9 mouse cellular contexts compared by ENCODE assay signal in the genomic region with DNA sequence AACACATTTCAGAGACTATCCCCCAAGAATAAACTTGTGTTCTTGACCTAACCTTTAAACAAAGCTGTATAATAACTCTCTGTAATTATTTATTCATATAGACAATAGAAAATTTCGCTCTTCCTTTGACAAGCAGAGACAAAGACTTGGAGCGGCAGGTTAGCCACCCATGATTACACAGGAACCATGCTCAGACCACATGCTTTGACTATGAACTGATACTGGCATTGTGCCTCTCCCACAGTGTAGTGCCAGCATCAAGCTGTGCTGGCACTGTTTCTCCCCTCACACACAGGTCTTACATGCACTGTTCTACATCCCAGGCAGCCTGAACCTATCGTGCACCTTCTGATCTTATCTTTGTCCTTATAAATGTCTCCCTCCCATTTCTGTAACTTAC. TPM values are rescaled to one million over a fixed set of nuclear protein-coding genes. Genes with fewer than 3 reads are reported as not detected.
DNase-seq lines count a peak whose midpoint lies in the region; ATAC-seq and TF ChIP-seq lines count a peak whose summit lies in the region.
"Had no signal": no experiment of that assay in that cellular context is flagged by ENCODE, and none has a peak within 500 bp of the region (broad histone marks: within the 10 kb centered on the region; RNA-seq: fewer than 3 reads in every experiment).

No protein-coding gene starts in this region.

- H3K36me3 ChIP-seq in forebrain, embryonic 16.5 days (ENCODE audit: control insufficient read depth, insufficient read depth) = no peaks in the 10 kb centered on the region
- H3K36me3 ChIP-seq in midbrain, embryonic 12.5 days = no peaks in the 10 kb centered on the region

- DNase-seq in cerebellum, adult 18-20 months = peak; percentile 21 to 50
- DNase-seq in cerebellum, adult 8-10 months = no peak
- DNase-seq in brain, embryonic 14.5 days (ENCODE audit: low read depth) = peak; percentile 88
- DNase-seq in spleen, postnatal 10 days (ENCODE audit: low spot score in 2 of 2) = no peak
- no peak for DNase-seq in natural killer cell, adult 2 months (ENCODE audit: low spot score in 2 of 2)

- no peak overlapping the region for H3K9ac ChIP-seq in forebrain, embryonic 16.5 days (replicated peaks; ENCODE audit: low read depth, low read length)
- no peak overlapping the region for H3K9ac ChIP-seq in midbrain, embryonic 12.5 days (replicated peaks)

- no peaks in the 10 kb centered on the region for H3K27me3 ChIP-seq in forebrain, embryonic 16.5 days (replicated peaks; ENCODE audit: control insufficient read depth, insufficient read depth, low read length)
- 0 out of 2 replicates have a peak, but pooled peaks cover 6% of the 10 kb centered on the region for H3K27me3 ChIP-seq in midbrain, embryonic 12.5 days

- no peaks in the 10 kb centered on the region for H3K9me3 ChIP-seq in forebrain, embryonic 16.5 days (ENCODE audit: control insufficient read depth, low read length)
- no peaks in the 10 kb centered on the region for H3K9me3 ChIP-seq in midbrain, embryonic 12.5 days

- TF ChIP-seq POLR2A in brain, embryonic 14.5 days (IDR thresholded peaks at IDR 0.05; ENCODE audit: borderline replicate concordance, extremely low read depth, insufficient read depth, insufficient read length, poor library complexity, severe bottlenecking) = no peak

- peaks cover 11% of the 10 kb centered on the region for H3K4me1 ChIP-seq in forebrain, embryonic 16.5 days (replicated peaks; ENCODE audit: control insufficient read depth, insufficient read depth, low read length)
- H3K4me1 ChIP-seq in midbrain, embryonic 12.5 days = peaks cover 15% of the 10 kb centered on the region

- 30% methylated on average over 3 of the region's 3 CpGs for WGBS in forebrain, embryonic 16.5 days
- 66% methylated on average over 3 of the region's 3 CpGs for WGBS in midbrain, embryonic 12.5 days

- H3K4me3 ChIP-seq in forebrain, embryonic 16.5 days (replicated peaks; ENCODE audit: low read length) = no peak overlapping the region
- no peak overlapping the region for H3K4me3 ChIP-seq in midbrain, embryonic 12.5 days
- H3K4me3 ChIP-seq: myocyte had no signal

- no peak for TF ChIP-seq CTCF in brain, embryonic 14.5 days (IDR thresholded peaks at IDR 0.05; ENCODE audit: borderline replicate concordance, extremely low read depth, insufficient read depth, insufficient read length)

- peak overlapping the region; percentile 38; the same call in 1 of the 2 replicates for H3K27ac ChIP-seq in forebrain, embryonic 16.5 days (ENCODE audit: low read length)
- H3K27ac ChIP-seq in midbrain, embryonic 12.5 days (replicated peaks) = no peak overlapping the region

- H3K4me2 ChIP-seq in forebrain, embryonic 16.5 days (ENCODE audit: low read length) = peak overlapping the region; percentile 44
- no peak overlapping the region for H3K4me2 ChIP-seq in midbrain, embryonic 12.5 days (replicated peaks)

- ATAC-seq in forebrain, embryonic 16.5 days = peak; percentile 90
- ATAC-seq in midbrain, embryonic 12.5 days (ENCODE audit: low FRiP score, low read depth) = peak; percentile 30; the same call in 1 of the 2 replicates
- ATAC-seq in monocyte, adult 5-6 weeks (replicated peaks; ENCODE audit: insufficient number of reproducible peaks, low FRiP score, low TSS enrichment, poor library complexity, severe bottlenecking) = no peak

RNA-seq across cellular contexts. Expression of gene Sc5d, which starts 23.0 kb away (rescaled TPM):
- 53.9 and 61.9 TPM in 2 replicates for polyA plus RNA-seq in brain, embryonic 14.5 days (2012; rRNA removed)
- 76.8 and 79.8 TPM in 2 replicates for polyA plus RNA-seq in forebrain, embryonic 16.5 days (2015; fragmentation: Nextera tagmentation; extraction: Ambion mirVana)
- polyA plus RNA-seq in midbrain, embryonic 12.5 days (2016; fragmentation: Nextera tagmentation; extraction: Ambion mirVana) = 65.9 and 67.5 TPM in 2 replicates
- 29.2 to 43.2 TPM (median 37.3 TPM) in 3 replicates for total RNA-seq in monocyte, adult 5-6 weeks (2017)

Comparison
In these comparisons a context has a peak if more than half of its experiments do, and no peak if none do; other contexts are left out.
1. DNase-seq: peak in cerebellum, adult 18-20 months (2 of 2) and brain, embryonic 14.5 days (single experiment); none in cerebellum, adult 8-10 months (single experiment), spleen, postnatal 10 days (0 of 2) and natural killer cell, adult 2 months (0 of 2).